Mouse (Mus musculus) heart, embryonic 16.5 days (tissue): ENCODE measurements around the gene Ncoa3. TPM values are rescaled to one million over a fixed set of nuclear protein-coding genes. Genes with fewer than 3 reads are reported as not detected.
A peak's percentile ranks its signal among the peaks of the same experiment; 100 is the strongest.

ENCODE experiments used
- ATAC-seq: fragments of 200-750 bp; cut with Nextera tagmentation; replicated peaks from 2 replicates; pipeline ENCODE4 v1.8.0; 2017; ENCODE audit warnings: moderate number of reproducible peaks; ENCODE audit not compliant: insufficient read depth, low FRiP score; ENCODE audit errors: extremely low read depth
- H3K27ac ChIP-seq: fragments of 300-500 bp; sonication (generic); 2 replicates; pipeline ENCODE4 v1.5.1; 2014; ENCODE audit warnings: mild to moderate bottlenecking, low read length, control low read depth, moderate library complexity
- H3K27me3 ChIP-seq: fragments of 300-500 bp; sonication (generic); 2 replicates; pipeline ENCODE4 v1.6.1; 2014; ENCODE audit warnings: low read length, mixed read lengths; ENCODE audit not compliant: control insufficient read depth, insufficient read depth
- H3K36me3 ChIP-seq: fragments of 300-500 bp; sonication (generic); 2 replicates; pipeline ENCODE4 v1.6.1; 2014; ENCODE audit not compliant: control insufficient read depth, insufficient read depth
- H3K4me1 ChIP-seq: fragments of 300-500 bp; sonication (generic); 2 replicates; pipeline ENCODE4 v1.6.1; 2014; ENCODE audit warnings: low read length, mixed read lengths; ENCODE audit not compliant: control insufficient read depth, insufficient read depth
- H3K4me2 ChIP-seq: fragments of 300-500 bp; sonication (generic); 2 replicates; pipeline ENCODE4 v1.6.1; 2014; ENCODE audit warnings: low read depth, mild to moderate bottlenecking, control low read depth, low read length
- H3K4me3 ChIP-seq: fragments of 300-500 bp; sonication (generic); 2 replicates; pipeline ENCODE4 v1.5.1; 2014; ENCODE audit warnings: mild to moderate bottlenecking, control low read depth, low read length
- H3K9ac ChIP-seq: fragments of 300-500 bp; sonication (generic); 2 replicates; pipeline ENCODE4 v1.6.1; 2014; ENCODE audit warnings: low read length, control low read depth
- H3K9me3 ChIP-seq: fragments of 300-500 bp; sonication (generic); replicated peaks from 2 replicates; pipeline ENCODE4 v1.6.1; 2016; ENCODE audit warnings: low read length; ENCODE audit not compliant: control insufficient read depth
- WGBS: fragments of 180-500 bp; shearing (Covaris S2); extraction: QIAGEN DNeasy Blood & Tissue Kit; methylation state at CpG from one replicate; pipeline ENCODE4 v1.1.7; 2014; 5-methylcytosine and 5-hydroxymethylcytosine counted together
- polyA plus RNA-seq: library from polyadenylated mRNA; unstranded; fragments of >200 nt; fragmentation: Nextera tagmentation; extraction: Ambion mirVana; gene quantifications from 2 replicates; pipeline ENCODE4 v1.2.1, GENCODE M21; 2015

Ncoa3 gene
- polyA plus RNA-seq, 1 experiment from 2014 or later, result 9.5 TPM

- Histone ChIP-seq H3K27ac (no peak overlapping the region), H3K9me3 (no peaks in the 10 kb centered on the region), H3K4me3 (no peak overlapping the region), H3K9ac (no peak overlapping the region), H3K4me2 (no peak overlapping the region), H3K4me1 (peaks cover 28% of the 10 kb centered on the region), H3K27me3 (no peaks in the 10 kb centered on the region), H3K36me3 (no peaks in the 10 kb centered on the region)
- WGBS, result 78% methylated on average over 2 of the region's 2 CpGs
- ATAC-seq, result no peak
These were observed 27.6 kb downstream of the Ncoa3 start for GRCm38 (mm10) chr2:166020026-166020425.

- no peaks in the 10 kb centered on the region for H3K27me3 ChIP-seq
- peak; percentile 39; the same call in 1 of the 2 replicates for ATAC-seq
- peak overlapping the region; percentile 26 for H3K9ac ChIP-seq
- WGBS, result 16% methylated on average over 4 of the region's 4 CpGs
- no peaks in the 10 kb centered on the region for H3K36me3 ChIP-seq
- peak overlapping the region; percentile 22; the same call in 1 of the 2 replicates for H3K4me2 ChIP-seq
- H3K4me3 ChIP-seq, result no peak overlapping the region
- H3K9me3 ChIP-seq, result no peaks in the 10 kb centered on the region
- H3K4me1 ChIP-seq, result peaks cover 29% of the 10 kb centered on the region
- peak overlapping the region; percentile 87 for H3K27ac ChIP-seq
These were observed 28.7 kb downstream of the Ncoa3 start for GRCm38 (mm10) chr2:166021073-166021610.

- Histone ChIP-seq H3K4me3 (no peak overlapping the region), H3K4me2 (no peak overlapping the region), H3K9ac (peak overlapping the region; percentile 45; the same call in 1 of the 2 replicates), H3K36me3 (no peaks in the 10 kb centered on the region), H3K9me3 (no peaks in the 10 kb centered on the region), H3K27me3 (no peaks in the 10 kb centered on the region), H3K4me1 (peaks cover 28% of the 10 kb centered on the region), H3K27ac (peak overlapping the region; percentile 70)
- 42% methylated on average over 3 of the region's 3 CpGs for WGBS
- ATAC-seq, result no peak
These were observed 29.2 kb downstream of the Ncoa3 start for GRCm38 (mm10) chr2:166021642-166022041.

GRCm38 (mm10) chr2:166022327-166022726, 29.9 kb downstream of the Ncoa3 start:
- 34% methylated on average over 8 of the region's 8 CpGs for WGBS

GRCm38 (mm10) chr2:166024079-166024478, 31.6 kb downstream of the Ncoa3 start:
- 75% methylated on average over 3 of the region's 3 CpGs for WGBS
- Histone ChIP-seq H3K27me3 (no peaks in the 10 kb centered on the region), H3K4me3 (no peak overlapping the region), H3K9ac (no peak overlapping the region), H3K4me2 (no peak overlapping the region), H3K4me1 (peaks cover 24% of the 10 kb centered on the region), H3K9me3 (no peaks in the 10 kb centered on the region), H3K36me3 (no peaks in the 10 kb centered on the region), H3K27ac (no peak overlapping the region)
- ATAC-seq, result no peak

More at GRCm38 (mm10) chr2:166022327-166022726, 29.9 kb downstream of the Ncoa3 start:
- peak; percentile 19; the same call in 1 of the 2 replicates for ATAC-seq
- Histone ChIP-seq H3K4me1 (peaks cover 28% of the 10 kb centered on the region), H3K4me3 (no peak overlapping the region), H3K9me3 (no peaks in the 10 kb centered on the region), H3K36me3 (no peaks in the 10 kb centered on the region), H3K4me2 (peak overlapping the region; percentile 24; the same call in 1 of the 2 replicates), H3K9ac (peak overlapping the region; percentile 45), H3K27me3 (no peaks in the 10 kb centered on the region), H3K27ac (peak overlapping the region; percentile 74)

- Histone ChIP-seq H3K4me2 (no peak overlapping the region), H3K4me3 (no peak overlapping the region), H3K27me3 (no peaks in the 10 kb centered on the region), H3K27ac (no peak overlapping the region), H3K9me3 (no peaks in the 10 kb centered on the region), H3K4me1 (peaks cover 27% of the 10 kb centered on the region), H3K9ac (no peak overlapping the region), H3K36me3 (no peaks in the 10 kb centered on the region)
- 81% methylated on average over 4 of the region's 4 CpGs for WGBS
- no peak for ATAC-seq
These were observed 32.2 kb downstream of the Ncoa3 start for GRCm38 (mm10) chr2:166024621-166025020.

GRCm38 (mm10) chr2:166025943-166026342, 33.5 kb downstream of the Ncoa3 start:
- H3K9me3 ChIP-seq, result no peaks in the 10 kb centered on the region
- peaks cover 35% of the 10 kb centered on the region for H3K4me1 ChIP-seq
- no peak for ATAC-seq
- H3K9ac ChIP-seq, result no peak overlapping the region
- H3K36me3 ChIP-seq, result no peaks in the 10 kb centered on the region
- H3K27me3 ChIP-seq, result no peaks in the 10 kb centered on the region
- WGBS, result 71% methylated on average over 5 of the region's 5 CpGs
- no peak overlapping the region for H3K4me2 ChIP-seq
- no peak overlapping the region for H3K4me3 ChIP-seq
- H3K27ac ChIP-seq, result no peak overlapping the region

GRCm38 (mm10) chr2:166027834-166028233, 35.4 kb downstream of the Ncoa3 start:
- no peak overlapping the region for H3K4me3 ChIP-seq
- H3K36me3 ChIP-seq, result no peaks in the 10 kb centered on the region
- H3K4me1 ChIP-seq, result peaks cover 26% of the 10 kb centered on the region
- no peak for ATAC-seq
- no peaks in the 10 kb centered on the region for H3K9me3 ChIP-seq
- H3K9ac ChIP-seq, result no peak overlapping the region
- no peaks in the 10 kb centered on the region for H3K27me3 ChIP-seq
- H3K4me2 ChIP-seq, result no peak overlapping the region
- whole genome bisulfite sequencing, result 94% methylated on average over 3 of the region's 3 CpGs
- H3K27ac ChIP-seq, result no peak overlapping the region

GRCm38 (mm10) chr2:166029232-166029631, 36.8 kb downstream of the Ncoa3 start:
- 50% methylated on average over 4 of the region's 4 CpGs for WGBS
- no peaks in the 10 kb centered on the region for H3K36me3 ChIP-seq
- H3K4me2 ChIP-seq, result no peak overlapping the region
- H3K9ac ChIP-seq, result no peak overlapping the region
- no peak for ATAC-seq
- H3K4me1 ChIP-seq, result peaks cover 26% of the 10 kb centered on the region
- no peaks in the 10 kb centered on the region for H3K27me3 ChIP-seq
- no peaks in the 10 kb centered on the region for H3K9me3 ChIP-seq
- no peak overlapping the region for H3K4me3 ChIP-seq
- peak overlapping the region; percentile 39 for H3K27ac ChIP-seq
